Mouse (Mus musculus) stomach, postnatal 0 days (tissue): ENCODE data around the gene Gm44790.

Experiments
- CTCF ChIP-seq: IDR thresholded peaks from 2 replicates; pipeline ENCODE4 v1.5.1; 2016; ENCODE audit warnings: antibody characterized with exemption, low read depth, mild to moderate bottlenecking, moderate library complexity
- EP300 ChIP-seq: optimal IDR thresholded peaks from 2 replicates; pipeline ENCODE3; 2016; ENCODE audit warnings: antibody characterized with exemption

DNA sequence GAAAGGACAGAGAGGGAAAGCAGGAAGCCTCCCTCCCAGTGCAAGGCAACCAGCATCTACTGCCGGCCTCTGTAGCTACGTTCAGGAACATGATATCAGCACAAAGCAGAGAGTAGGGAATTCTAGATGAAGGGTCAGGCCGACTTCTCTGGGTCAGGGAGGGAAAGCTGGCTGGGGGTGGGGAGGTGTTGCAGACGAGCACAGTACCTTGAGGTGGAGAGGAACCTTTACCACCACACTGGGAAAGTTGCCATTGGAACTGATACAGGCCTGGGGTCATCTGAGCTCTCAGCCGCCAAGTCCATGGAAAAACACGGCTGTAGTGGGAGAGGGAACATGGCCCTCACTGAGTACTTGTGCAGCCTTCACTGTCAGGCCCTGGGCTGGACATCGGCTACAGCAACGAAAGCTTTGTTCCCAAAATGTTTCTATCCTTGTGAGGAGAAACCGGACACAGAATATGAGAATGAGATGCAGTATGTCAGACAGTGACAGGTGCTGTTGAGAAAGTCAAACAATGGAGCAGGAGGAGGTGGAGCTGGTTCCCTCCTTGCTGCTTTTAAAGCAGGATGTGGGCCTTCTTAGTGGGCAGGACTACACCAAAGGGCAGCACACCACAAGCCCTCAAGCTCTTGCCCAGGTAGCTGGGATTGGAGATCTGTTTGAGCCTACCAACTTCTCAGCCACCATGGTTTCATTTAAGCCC, 49.2 kb downstream of the Gm44790 start:
- no peak for TF ChIP-seq CTCF
- no peak for TF ChIP-seq EP300
